Mouse (Mus musculus) megakaryocyte-erythroid progenitor cell, adult 5 weeks (primary cell): ENCODE data around the gene Tmem106c. TPM values are rescaled to one million over a fixed set of nuclear protein-coding genes. Genes with fewer than 3 reads are reported as not detected.

ENCODE experiments used
- polyA plus RNA-seq: library from polyadenylated mRNA; stranded (reverse); fragments of >175 nt; gene quantifications from 2 replicates; pipeline ENCODE4 v1.2.3, GENCODE M21; 2012

Gene Tmem106c
- 44.9 and 46.0 TPM in 2 replicates for polyA plus RNA-seq

DNA sequence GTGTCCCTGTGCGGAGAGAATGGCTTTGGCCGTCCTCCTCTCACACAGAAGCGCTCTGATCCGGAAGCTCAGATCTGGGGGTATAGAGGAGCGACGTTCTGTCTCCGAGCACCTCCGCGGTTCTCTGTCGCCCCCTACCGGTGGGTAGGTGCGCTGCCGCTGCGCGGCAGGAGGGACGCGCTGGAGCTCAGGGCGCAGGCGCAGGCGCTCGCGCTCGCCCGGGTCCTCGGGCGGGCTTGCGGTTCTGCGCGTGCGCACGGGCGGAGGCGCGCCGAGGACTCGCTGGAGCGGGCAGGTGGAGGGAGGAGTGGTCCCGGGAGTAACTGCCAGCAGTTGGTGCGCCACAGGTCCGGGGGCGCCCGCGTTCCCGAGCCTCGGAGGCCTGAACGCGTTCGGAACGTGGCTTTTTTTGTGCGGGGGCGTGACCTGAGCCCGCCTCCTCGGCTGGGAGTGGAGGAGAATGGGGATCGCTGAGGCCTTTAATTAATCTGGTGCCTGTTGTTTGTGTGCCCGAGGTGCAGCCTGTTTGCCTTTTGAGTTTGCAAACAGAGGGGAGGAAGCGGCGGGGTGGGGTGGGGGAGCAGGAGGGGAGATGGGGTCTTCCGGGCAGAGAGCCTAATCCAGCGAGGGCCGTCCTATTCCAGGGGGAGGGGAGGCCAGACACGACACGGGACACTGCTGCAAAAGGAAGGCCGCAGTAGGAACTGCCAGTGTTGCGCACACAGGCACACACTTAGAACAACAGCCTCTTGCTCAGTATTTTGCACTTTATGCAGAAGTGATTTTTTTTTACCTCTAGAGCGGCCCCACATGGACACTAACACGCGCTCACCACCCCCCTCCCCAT lies at the start of gene Tmem106c:
Gene Tmem106c, plus strand, starts transcription at position 212 of the 847 bp plus-strand sequence.

DNA sequence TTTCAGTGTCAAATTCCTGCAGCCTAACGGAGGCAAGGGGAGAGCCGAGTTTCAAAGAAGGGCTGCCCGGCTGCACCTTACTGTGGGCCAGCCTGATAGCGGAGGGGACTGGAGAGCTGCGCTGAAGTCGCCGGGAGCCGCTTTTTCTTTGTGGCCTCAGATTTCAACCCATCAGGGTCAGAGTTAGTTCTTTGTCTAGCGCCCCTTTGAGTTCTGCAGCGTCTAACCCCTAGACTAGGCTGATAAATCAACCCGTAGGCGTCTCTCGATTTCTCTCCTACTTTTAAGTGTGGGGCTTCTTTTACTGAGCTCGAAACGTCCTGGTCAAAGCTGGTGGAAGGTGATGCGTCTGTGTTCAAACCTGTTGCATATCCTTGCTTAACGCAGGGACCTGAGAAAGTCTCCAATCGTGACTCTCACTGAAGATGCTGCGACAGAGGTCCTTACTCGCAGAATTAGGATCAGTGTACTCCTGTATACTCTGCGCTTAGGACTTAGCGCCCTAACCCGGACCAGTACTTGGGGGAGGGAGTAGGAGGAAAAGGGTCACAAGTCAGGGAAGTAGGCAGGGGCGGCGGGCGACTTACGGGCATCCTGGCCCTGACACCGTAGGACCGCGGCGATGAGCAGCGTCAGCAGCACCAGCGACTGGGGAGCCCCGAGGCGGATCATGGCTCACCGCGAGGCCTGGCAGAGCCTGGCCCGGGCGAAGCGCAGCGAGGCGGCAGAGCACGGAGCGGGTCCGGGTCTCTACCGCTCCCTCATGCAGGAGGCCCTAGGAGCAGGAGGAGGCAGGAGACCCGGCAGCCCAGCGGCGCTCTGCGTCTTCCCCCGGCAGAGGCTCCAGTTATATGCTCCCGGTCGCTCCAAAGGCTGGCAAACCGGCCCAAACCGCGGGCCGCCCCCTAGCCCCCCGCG lies 40.1 kb downstream of the Tmem106c start, which contains the start of gene Col2a1:
Gene Col2a1, minus strand, starts transcription at position 874 of the 918 bp plus-strand sequence.

Other genes starting within 250 kb of the Tmem106c start
- 1.0 and 1.4 TPM in 2 replicates for gene Endou, start 232.9 kb upstream of the Tmem106c start, polyA plus RNA-seq
- gene Rapgef3, start 196.2 kb upstream of the Tmem106c start, polyA plus RNA-seq: 19.3 and 20.5 TPM in 2 replicates
- 56.0 and 56.7 TPM in 2 replicates for gene Slc48a1, start 185.7 kb upstream of the Tmem106c start, polyA plus RNA-seq
- 270 and 356 TPM in 2 replicates for gene Hdac7, start 119.7 kb upstream of the Tmem106c start, polyA plus RNA-seq
- gene Vdr, start 53.6 kb upstream of the Tmem106c start, polyA plus RNA-seq: 2.1 and 3.1 TPM in 2 replicates
- 0.06 TPM in 2 replicates for gene Col2a1, start 40.5 kb downstream of the Tmem106c start, polyA plus RNA-seq
- gene Pfkm, start 128.4 kb downstream of the Tmem106c start, polyA plus RNA-seq: 12.6 and 16.5 TPM in 2 replicates
- gene Senp1, start 129.5 kb downstream of the Tmem106c start, polyA plus RNA-seq: 17.7 and 20.7 TPM in 2 replicates
- 3.8 TPM in 2 replicates for gene Asb8, start 201.4 kb downstream of the Tmem106c start, polyA plus RNA-seq
- 0.20 and 0.43 TPM in 2 replicates for gene Ccdc184, start 203.0 kb downstream of the Tmem106c start, polyA plus RNA-seq
- not detected in 2 replicates for gene Olfr288, start 231.3 kb downstream of the Tmem106c start, polyA plus RNA-seq